Mouse (Mus musculus) stomach, postnatal 0 days (tissue): ENCODE results near the gene Ank3.

Experiments
- CTCF ChIP-seq: IDR thresholded peaks from 2 replicates; pipeline ENCODE4 v1.5.1; 2016; ENCODE audit warnings: antibody characterized with exemption, low read depth, mild to moderate bottlenecking, moderate library complexity
- EP300 ChIP-seq: optimal IDR thresholded peaks from 2 replicates; pipeline ENCODE3; 2016; ENCODE audit warnings: antibody characterized with exemption

DNA sequence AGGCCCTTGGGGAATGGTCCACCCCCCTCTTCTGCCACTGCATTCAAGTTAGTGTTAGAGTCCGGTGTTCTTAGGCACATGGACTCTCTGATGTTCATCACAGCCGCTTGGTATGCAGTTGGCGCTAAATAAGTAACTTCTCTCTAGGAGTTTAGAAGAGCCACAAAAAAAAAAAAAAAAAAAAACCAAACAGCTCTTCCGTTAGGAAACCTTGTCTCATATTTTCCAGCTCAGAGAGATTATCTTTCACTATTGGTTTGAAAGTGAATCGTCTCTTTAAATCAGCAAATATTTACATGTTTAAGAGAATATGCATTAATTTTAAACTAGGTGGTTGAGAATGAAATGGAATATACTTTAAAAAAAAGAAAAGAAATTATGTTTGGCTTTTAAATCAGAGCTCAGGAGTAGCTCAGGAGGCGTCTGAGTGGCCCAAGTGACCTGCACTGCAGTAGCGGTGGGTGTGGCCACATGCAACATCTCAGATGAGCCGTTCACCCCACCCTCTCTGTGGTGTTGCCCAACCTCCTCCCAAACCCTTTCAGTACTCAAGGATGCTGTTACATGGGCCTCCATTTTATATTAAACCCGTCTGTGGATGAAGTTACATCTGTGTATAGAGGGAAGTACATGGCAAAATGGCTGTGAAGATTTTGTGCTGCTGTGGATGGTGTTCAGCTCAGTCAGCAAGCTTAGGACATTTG is 138.0 kb downstream of the Ank3 start:
- TF ChIP-seq CTCF (no peak), EP300 (no peak)
